Mouse (Mus musculus): ENCODE results near the gene Stard13.

GRCm38 (mm10) chr5:151175897-151176313 lies 57.7 kb downstream of the Stard13 start:
- TF ChIP-seq POLR2A (IDR thresholded peaks at IDR 0.05; ENCODE audit: insufficient read depth, low read length) (no peak), CTCF (IDR thresholded peaks at IDR 0.05; ENCODE audit: low read depth, low read length) (no peak)
